Mouse (Mus musculus) megakaryocyte, adult 5-6 weeks (primary cell): ENCODE measurements around the gene Aup1. TPM values are rescaled to one million over a fixed set of nuclear protein-coding genes. Genes with fewer than 3 reads are reported as not detected.

Experiments used
- ATAC-seq: 2 replicates; pipeline ENCODE4 v1.8.0; 2016; ENCODE audit warnings: mild to moderate bottlenecking, inconsistent platforms; ENCODE audit not compliant: poor library complexity, severe bottlenecking
- total RNA-seq, 2 experiments: library from RNA; stranded (forward) in 1 of 2; stranded (reverse) in 1 of 2; fragments of 153-499, 151-499 nt in 1 of 2; fragments of 221-1000, 200-1000 nt in 1 of 2; gene quantifications; 2 replicates each; pipeline versions ENCODE4 v1.2.3 to v1.2.4; 2015 to 2017

Gene Aup1
- total RNA-seq, 2 experiments from 2014 or later = 143 to 156 TPM

GRCm38 (mm10) chr6:83027706-83028105, 26.6 kb upstream of the Aup1 start:
- no peak for ATAC-seq

GRCm38 (mm10) chr6:83029777-83030176, 24.5 kb upstream of the Aup1 start:
- ATAC-seq = no peak

GRCm38 (mm10) chr6:83031111-83031510, 23.2 kb upstream of the Aup1 start:
- ATAC-seq = no peak

GRCm38 (mm10) chr6:83031921-83032590, 22.3 kb upstream of the Aup1 start:
- ATAC-seq = no peak

GRCm38 (mm10) chr6:83032769-83033191, 21.5 kb upstream of the Aup1 start:
- peak; percentile 68 for ATAC-seq

- ATAC-seq = peak; percentile 77
Measured at GRCm38 (mm10) chr6:83033249-83034185, 20.8 kb upstream of the Aup1 start, which contains the start of the genes Dok1 and Loxl3. Gene Dok1 (minus strand): TSS chr6:83033471. Gene Loxl3 (plus strand): TSS chr6:83034173.

- ATAC-seq = no peak
Measured at GRCm38 (mm10) chr6:83034463-83035055, 19.8 kb upstream of the Aup1 start.

- no peak for ATAC-seq
Measured at GRCm38 (mm10) chr6:83037188-83037587, 17.1 kb upstream of the Aup1 start.

GRCm38 (mm10) chr6:83038496-83039012, 15.8 kb upstream of the Aup1 start:
- ATAC-seq = peak; percentile 89

GRCm38 (mm10) chr6:83040601-83041000, 13.7 kb upstream of the Aup1 start:
- ATAC-seq = no peak

GRCm38 (mm10) chr6:83043561-83043960, 10.8 kb upstream of the Aup1 start:
- no peak for ATAC-seq

- no peak for ATAC-seq
Measured at GRCm38 (mm10) chr6:83043993-83044392, 10.3 kb upstream of the Aup1 start.

- peak; percentile 67 for ATAC-seq
Measured at GRCm38 (mm10) chr6:83044742-83045141, 9.6 kb upstream of the Aup1 start.

GRCm38 (mm10) chr6:83049367-83049766, 5.0 kb upstream of the Aup1 start:
- ATAC-seq = no peak

GRCm38 (mm10) chr6:83053136-83053960, 973 bp upstream of the Aup1 start:
- ATAC-seq = peak; percentile 13; the same call in 1 of the 2 replicates

GRCm38 (mm10) chr6:83054871-83055431, 630 bp downstream of the Aup1 start, which contains the start of gene Htra2:
Gene Htra2 (minus strand): TSS chr6:83055273.
- ATAC-seq = no peak; the same call in 1 of the 2 replicates

GRCm38 (mm10) chr6:83057790-83058189, 3.5 kb downstream of the Aup1 start, which contains the start of gene Dqx1:
Gene Dqx1 (plus strand): TSS chr6:83057844.
- no peak for ATAC-seq

- no peak for ATAC-seq
Measured at GRCm38 (mm10) chr6:83058725-83059124, 4.4 kb downstream of the Aup1 start.

- ATAC-seq = peak; percentile 39; the same call in 1 of the 2 replicates
Measured at GRCm38 (mm10) chr6:83065995-83066394, 11.7 kb downstream of the Aup1 start.

GRCm38 (mm10) chr6:83066441-83066840, 12.1 kb downstream of the Aup1 start:
- ATAC-seq = no peak
